Mouse (Mus musculus) embryo, embryonic 10 days (tissue): Measurements from ENCODE around the gene Map2k7.
A peak's percentile ranks its signal among the peaks of the same experiment; 100 is the strongest.
"Not testable (repeated sequence)": the region's sequence is repeated elsewhere in the genome, so short reads cannot be mapped to it uniquely, and the experiment has no call there.

ENCODE experiments used
- DNase-seq: peaks from one replicate; pipeline ENCODE4 v3.0.0-alpha.2; 2015; ENCODE audit warnings: low spot score

Map2k7 gene

DNA sequence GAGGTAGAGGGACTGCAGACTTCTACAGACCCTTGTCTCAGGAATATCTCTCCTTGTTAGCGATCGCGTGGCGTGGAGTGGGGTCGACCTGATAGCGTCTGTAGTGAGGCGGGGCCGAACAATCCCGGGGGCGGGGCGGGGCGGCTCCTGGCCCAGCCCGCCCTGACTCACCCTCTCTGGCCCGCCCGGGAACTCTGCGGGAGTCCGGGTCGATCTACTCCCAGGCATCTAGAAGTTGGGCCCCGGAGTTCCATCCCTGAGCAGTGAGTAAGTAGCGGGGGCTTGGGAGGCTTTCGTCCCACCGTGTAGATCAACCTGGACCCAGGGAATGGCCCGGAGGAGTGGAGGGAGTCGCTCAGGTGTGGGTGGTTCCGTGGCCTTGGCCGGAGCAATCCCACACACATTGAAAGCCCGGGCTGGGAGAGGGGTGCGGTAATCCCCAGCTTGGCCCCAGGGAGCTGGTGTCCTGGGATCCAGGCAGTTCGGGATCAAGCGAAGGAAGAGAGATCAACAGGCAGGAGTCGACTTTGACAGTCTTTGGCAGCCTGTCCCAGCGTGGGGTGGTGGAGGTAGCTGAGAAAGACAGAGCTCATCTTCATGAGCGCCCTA is 11.7 kb upstream of the Map2k7 start, which contains the start of gene Lrrc8e:
Gene Lrrc8e (plus strand): TSS at position 89 of the 609 bp plus-strand sequence.
- no peak for DNase-seq

GRCm38 (mm10) chr8:4227919-4228318 is 10.6 kb upstream of the Map2k7 start:
- DNase-seq, result no peak

DNA sequence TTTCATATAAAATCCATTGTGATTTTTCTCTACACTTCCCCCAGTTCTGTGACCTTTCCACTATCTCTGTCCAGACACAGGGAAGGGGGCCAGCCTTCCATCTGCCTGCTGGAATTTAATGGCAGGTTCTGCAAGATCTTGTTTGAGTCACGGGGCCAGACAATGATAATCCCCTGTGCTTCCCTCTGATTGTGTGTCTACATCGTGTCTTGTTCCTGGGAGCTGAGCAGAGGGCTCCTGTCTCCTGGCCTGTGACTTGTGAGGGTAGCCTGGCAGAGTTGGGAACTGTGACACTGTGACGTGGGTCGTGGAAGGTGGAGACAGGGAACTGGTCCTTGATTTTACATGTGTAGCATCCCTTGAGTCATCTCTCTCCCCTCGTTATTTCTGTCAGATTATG is 8.8 kb upstream of the Map2k7 start:
- no peak for DNase-seq

DNA sequence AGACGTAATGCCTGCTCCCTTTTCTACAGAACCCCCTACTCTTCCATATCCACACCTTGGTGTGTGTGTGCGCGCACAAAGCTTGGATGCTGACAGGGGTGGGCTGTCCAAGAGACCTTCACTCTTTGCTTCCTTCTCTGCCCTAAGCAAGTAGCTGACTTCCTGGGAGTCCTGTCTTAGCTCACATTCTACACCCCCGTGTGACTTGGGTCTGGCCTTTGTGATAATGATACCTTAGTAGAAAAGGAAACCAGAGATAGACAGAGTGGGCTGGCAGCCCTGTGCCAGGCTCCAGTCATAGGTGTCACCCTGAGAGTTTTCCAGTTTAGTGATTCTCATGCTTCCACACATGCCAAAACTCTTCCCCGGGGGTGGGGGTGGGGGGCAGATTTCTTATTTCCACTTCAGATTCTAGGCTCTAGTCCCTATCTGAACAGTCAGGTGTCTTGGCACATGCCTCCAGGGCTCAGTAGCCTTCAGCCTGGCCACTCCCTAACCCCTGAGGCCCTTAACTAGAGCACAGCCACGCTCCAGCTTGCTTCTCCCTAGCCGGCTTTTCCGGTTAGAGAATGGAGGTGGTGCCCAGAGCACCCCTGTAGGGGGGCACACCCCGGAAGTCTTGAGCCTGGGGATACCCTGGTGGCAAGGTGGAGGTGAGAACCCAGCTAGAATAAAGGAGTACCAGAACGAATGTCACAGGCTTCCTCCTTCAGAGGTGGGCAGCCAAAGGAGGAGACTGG is 7.8 kb upstream of the Map2k7 start:
- DNase-seq, result no peak

DNA sequence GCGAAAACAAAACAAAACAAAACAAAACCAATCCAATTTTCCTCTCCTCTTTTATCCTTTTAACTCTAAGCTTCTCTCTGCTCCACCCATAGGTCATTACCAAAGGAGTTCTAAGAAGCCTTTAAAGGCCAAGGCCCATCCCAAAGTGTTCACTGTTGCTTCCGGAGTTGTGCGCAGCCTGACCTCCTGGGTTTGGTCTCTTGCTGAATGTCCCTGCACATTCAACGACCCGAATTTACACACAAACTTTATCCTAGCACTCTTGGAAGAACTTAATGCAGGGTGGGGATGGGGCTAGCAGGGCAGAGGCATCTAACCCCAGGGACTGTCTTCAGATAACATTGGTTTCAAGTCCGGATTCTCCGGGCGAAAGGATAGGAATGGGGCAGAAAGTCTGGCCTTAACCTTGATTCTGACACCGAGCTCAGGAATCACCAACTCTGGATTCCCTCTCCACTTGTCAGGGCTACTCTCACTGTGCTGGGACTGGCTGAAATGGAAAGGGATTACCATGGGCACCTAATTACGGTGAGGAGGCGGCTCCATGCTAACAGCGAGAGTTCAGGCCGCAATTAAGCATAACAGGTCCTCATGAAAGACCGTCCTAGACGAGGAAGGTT is 616 bp upstream of the Map2k7 start:
- DNase-seq, result peak; percentile 39

- no peak for DNase-seq
Measured at GRCm38 (mm10) chr8:4239193-4239890, 802 bp downstream of the Map2k7 start.

DNA sequence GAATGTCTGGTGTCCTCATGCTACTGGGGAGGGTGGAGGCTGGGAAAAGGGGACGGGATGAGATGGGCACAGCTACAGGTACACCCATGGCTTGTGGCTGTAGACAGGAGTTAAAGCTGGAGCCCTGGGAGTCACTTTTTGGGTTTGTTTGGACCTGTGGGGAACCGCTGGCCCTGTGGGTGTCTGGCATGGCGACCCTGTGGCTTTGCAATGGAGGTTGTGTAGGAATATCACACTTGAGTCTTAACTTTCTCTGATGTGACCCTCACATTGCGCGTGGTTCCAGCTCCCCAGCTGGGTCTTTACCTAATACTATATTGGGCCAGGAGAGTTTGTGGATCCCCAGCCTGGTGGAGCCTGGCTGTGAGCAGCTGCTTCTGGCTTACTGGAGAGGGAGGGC is 6.5 kb downstream of the Map2k7 start:
- no peak for DNase-seq

GRCm38 (mm10) chr8:4245737-4246136 is 7.2 kb downstream of the Map2k7 start:
- no peak for DNase-seq

DNA sequence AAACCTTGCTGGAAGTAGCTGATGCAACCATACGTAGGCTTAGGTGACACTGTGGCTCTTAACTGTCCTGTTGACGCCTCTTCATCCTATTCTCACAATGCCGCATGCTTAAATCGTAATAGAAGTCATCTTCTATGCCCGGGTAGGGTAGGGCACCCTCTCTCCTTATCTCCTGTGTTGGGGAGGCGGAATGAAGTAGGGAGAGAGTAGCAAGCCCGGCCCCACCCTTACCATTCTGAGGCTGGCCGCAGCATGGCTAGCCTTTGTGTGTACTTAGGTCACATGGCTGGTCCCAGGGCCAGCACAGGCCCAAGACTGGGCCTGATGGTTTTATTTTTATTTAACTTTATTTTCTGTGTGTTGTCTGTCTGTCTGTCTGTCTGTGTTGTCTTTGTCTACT is 8.7 kb downstream of the Map2k7 start:
- DNase-seq, result no peak

GRCm38 (mm10) chr8:4247951-4248540 is 9.5 kb downstream of the Map2k7 start, which contains the start of gene Tgfbr3l:
Tgfbr3l (plus strand) TSS chr8:4248214.
- DNase-seq, result no peak

GRCm38 (mm10) chr8:4249213-4249612 is 10.7 kb downstream of the Map2k7 start:
- peak; percentile 63 for DNase-seq

DNA sequence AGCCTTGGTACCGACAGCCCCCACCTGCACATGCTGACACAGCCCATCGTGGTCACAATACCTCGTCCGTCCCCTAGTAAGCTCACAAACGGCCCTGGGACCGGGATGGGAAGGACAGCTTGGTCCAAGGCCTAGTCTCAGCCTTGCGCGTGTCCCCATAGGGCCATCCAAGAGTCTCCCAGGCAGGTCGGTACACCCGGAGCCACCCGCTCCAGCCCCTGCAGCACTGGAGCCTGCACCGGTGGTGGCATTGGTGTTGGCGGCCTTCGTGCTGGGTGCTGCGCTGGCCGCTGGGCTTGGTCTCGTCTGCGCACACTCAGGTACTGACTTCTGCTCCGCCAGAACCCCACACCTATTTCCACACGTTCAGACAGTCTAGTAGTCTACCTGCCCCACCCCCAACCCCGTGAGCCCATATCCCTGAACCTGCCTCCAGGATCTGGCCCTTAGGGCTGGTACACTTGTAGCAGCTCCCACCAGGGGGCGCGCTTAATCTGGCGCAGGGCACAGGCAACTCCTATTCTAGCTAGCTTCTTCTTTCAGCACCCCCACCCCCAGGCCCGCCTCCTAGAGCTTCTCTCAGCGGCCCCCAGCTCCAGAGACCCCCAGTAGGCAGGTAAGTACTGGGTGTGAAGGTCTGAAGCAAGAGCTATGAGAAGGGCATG is 11.9 kb downstream of the Map2k7 start:
- DNase-seq, result peak; percentile 86

DNA sequence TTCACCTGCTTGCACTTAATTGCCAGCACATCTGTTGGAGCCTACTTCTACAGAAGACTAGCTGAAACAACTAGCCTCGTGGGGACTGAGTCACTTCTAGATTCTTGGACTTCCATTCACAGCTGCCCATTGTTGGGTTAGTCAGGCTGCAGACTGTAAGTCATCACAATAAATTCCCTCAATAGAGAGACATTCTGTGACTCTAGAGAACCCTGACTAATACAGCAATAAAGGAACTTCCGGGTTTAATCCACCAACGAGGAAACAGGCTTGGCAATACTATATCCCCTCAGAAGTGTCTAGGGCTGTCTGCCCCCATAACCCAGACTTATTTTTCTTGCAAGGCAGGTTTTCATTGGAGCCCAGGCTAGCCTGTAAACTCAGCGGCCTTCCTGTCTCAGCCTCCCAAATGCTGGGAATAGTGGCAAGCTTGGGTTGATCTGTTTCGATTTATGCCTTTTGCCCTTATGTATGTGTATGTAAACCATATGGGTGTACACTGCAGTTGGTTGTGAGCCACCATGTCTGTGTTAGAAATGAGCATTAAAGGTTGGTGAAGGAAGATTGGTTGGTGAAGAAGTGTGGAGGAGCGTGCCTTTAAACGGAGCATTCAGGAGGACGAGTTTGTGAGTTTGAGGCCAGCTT is 13.7 kb downstream of the Map2k7 start:
- DNase-seq, result no peak

- peak; percentile 97 for DNase-seq
Measured at GRCm38 (mm10) chr8:4252934-4253841, 14.6 kb downstream of the Map2k7 start, which contains the start of gene Snapc2. Snapc2 (plus strand) TSS chr8:4253080.

DNA sequence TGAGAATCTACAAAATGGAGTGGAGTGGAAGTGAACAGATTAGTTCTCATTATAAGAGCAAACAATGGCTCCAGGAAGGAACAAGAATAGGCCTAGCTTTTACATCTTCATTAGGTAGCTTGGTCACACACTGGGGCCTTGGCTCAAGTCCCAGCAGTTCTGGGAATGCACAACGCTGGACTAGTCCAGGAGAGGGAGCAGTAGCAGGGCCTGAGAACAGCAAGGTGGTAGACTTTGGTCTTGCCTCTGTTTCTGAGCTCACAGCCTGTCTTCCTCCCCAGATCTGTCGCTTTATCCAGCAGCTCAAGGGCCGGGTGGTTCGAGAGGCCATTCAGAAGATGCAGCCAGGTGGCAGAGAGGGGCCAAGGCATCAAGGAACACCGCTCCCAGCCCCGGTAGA is 15.5 kb downstream of the Map2k7 start:
- peak; percentile 34 for DNase-seq

- not testable (repeated sequence) for DNase-seq
Measured at GRCm38 (mm10) chr8:4255471-4255870, 16.9 kb downstream of the Map2k7 start.

DNA sequence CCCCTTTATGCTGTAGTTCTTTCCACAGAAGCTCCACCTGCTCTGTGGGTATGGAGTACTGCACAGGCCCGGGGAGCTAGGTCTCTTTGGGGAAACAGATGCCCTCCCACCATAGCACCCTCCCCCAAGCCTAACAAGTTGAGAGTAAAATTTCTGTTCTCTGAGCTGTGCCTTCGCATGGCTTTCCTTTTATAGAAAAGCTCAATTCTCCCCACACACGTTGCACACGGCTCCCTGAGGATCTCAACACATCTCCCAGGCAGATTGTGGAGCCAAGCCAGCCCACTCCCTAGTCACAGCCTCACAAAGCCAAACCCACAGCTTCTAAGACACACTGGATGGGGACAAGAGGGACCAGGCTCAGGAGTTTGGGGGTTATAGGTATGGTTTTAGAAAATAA is 18.4 kb downstream of the Map2k7 start:
- DNase-seq, result no peak

GRCm38 (mm10) chr8:4257350-4257749 is 18.8 kb downstream of the Map2k7 start:
- DNase-seq, result no peak

DNA sequence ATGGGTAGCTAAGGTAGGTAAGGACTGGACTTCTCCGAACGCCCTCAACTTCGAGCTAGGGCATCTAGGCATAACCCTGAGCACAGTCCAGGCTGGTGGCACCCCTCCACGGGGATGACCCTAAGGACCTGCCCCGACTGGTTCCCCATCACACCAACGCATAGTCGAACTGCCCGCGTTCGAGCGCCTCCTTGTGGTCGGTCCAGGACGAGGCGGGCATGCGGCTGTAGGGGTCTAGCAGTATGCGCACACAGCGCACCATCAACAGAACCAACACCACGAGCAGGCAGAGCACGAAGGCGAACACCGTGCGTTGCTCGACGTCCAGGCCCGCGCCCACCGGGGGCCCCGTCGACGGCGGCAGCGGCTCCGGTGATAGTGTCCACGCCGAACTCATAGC is 19.7 kb downstream of the Map2k7 start:
- peak; percentile 91 for DNase-seq

DNA sequence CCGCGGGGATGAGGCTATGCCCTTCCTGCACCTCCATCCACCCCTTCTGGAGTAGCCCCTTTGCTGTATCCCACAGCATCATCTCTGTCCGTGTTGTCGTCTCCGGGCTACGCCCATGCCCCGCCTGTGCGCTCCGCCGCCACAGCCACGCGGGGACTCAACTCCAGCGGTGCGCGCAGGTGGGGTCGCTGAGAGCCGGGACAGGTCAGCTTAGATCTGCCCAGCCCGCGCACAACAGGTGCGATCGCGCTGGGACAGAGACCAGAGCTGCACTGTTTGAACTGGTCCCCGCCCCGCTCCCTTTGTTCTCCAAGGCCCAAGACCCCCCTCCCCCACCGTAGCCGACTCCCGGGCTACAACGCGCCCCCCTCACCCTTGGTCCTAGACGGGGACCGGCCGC is 20.1 kb downstream of the Map2k7 start:
- DNase-seq, result peak; percentile 66
